Mouse (Mus musculus) c-Kit-negative CD71-positive TER-119-positive erythroid progenitor cells, embryonic 14.5 days (primary cell): ENCODE results near the gene Akap12.

Experiments used
- DNase-seq: peaks from one replicate; pipeline ENCODE4 v3.0.0-alpha.2; 2013; ENCODE audit warnings: low read depth, low spot score

The Akap12 gene

DNA sequence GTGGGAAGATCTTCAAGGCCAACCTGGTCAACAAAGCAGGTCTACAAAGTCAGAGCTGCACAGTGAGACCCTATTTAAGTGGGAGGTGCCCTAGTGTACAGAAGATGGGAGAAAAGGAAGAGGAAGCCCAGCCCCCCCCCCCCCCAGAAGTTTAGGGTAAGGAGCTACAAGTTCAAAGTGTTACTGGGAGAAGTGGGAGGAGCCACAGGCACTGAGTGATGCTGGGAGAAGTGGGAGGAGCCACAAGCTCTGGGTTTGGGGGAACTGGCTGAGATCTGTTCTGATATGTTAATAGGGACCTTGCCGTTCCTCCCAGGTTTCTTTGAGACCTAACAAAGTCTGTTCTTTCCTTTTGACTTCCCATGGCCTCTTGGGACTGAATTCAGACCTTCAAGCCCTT lies 18.6 kb downstream of the Akap12 start:
- DNase-seq: no peak

DNA sequence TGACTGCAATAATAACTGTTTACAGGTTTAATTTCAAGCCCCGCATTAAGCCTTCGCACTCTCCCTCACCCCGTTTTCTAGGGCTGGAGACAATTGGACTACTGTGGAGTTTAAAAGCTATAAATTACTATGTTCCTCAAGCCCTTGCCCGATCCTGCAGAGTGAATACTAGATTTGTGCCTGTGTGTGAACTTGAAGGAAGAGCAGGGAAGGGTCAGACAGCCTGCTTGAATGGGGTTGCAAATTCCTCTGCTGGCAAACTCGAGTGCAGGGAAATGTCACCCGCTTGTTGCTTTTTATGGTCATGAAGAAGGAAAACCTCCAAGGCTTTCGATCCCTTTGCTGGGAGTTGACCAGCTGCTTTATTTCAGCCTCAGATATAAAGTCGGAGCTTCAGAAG lies 19.6 kb downstream of the Akap12 start:
- DNase-seq: no peak

DNA sequence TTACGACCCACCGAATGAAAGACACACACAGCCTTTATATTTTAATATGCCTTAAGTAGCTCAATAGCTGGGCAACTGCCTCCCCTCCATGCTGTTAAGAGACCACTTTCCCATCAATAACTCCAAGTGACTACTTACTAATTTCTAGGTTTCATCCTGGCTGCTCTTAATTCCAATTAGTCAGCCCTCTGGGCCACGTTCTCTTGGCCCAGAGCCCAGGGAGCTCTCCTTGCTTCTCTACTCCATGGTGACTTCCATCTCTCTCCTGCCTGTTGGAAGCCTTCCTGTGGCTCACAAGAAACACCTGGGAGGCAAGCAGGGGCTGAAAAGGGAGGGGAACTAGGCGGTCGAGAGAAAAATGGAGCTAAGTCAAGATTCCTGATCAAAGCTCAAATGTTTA lies 23.0 kb downstream of the Akap12 start:
- no peak for DNase-seq

DNA sequence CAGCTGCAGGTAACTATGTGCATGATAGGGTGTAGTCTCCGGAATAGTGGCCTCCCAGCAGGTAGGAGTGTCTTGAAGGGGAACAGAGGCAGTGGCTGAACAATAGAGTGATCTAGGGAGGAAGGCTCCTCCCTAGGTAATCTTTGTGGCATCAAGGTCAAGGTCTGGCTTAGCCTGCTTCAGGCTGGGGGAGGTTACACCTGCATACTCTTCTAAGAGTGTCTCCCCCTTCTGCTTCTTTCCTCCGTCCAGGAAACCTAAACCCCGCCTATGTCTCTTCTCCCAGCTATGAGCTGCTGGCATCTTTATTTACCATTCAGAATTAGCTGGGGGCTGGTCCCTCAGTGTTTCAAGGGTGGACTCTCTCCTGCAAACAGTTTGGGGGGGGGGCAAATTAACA lies 23.5 kb downstream of the Akap12 start:
- DNase-seq: no peak

DNA sequence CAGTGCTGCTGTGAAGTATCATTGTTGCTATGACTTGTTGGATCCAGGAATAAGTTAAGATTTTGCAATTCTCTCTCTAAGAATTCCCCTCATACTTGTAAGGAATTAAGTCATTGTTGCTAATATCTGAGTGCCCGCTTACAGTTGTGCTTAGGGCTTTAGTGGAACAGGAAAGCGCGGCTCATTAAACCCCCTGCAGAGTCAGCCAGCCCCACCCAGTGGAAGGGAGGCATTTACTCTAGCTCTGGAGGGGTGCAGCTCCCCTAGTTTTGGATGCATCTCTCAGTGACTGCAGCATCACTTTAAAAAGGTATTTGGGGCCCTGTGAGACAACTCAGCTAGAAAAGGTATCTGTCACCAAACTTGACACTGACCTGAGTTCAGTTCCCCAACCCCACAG lies 24.0 kb downstream of the Akap12 start:
- DNase-seq: no peak

DNA sequence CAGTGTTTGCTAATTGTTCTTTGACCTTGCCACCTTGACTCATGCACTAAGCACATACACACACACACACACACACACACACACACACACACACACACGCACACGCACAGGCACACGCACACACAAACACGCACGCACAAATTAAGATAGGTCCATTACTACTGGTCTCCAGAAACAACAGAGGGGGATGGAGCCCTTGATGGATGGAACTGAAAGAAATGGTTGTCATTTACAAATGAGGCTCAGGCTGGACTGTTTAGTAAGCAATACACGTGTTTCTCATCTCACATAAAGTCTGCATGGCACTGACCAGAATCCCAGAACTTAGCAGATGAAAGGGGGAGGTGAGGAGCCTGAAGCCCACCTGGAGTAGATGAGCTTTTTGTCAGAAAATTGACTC lies 24.4 kb downstream of the Akap12 start:
- no peak for DNase-seq

DNA sequence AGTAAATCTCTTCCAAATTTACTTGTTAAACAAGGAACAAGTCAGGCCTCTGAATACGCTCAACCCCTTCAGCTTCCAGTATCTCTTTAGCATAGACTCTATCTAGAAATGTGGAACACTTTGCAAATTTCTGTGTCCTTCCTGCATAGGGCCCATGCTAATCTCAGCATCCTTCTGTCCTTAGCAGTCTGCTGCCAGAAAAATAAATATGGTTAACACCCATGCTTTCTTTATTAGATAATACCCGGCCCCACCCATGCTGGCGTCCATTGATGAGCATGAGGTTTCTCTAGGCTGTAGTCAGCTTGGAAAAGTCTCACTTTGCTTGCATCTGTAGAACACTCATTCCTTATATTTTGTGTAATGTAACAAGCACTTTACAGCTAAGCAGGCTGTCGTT lies 27.2 kb downstream of the Akap12 start:
- no peak for DNase-seq

DNA sequence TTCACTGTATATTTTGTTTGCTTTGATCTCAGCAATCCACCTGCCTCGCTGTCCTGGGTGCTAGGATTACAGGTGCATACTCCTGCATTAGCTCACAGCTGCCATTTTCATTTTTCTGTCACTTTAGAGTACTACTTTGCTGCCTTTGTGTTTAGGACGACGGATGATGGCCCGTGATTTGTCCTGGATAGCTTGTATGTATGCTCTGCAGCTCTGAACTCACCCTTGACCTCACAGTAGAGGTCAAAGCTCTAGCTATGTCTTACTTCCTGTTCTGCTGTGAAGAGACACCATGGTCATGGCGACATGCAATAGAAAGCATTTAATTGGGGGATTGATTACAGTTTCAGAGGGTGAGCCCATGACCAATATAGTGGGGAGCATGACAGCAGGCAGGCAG lies 37.4 kb downstream of the Akap12 start:
- DNase-seq: no peak

DNA sequence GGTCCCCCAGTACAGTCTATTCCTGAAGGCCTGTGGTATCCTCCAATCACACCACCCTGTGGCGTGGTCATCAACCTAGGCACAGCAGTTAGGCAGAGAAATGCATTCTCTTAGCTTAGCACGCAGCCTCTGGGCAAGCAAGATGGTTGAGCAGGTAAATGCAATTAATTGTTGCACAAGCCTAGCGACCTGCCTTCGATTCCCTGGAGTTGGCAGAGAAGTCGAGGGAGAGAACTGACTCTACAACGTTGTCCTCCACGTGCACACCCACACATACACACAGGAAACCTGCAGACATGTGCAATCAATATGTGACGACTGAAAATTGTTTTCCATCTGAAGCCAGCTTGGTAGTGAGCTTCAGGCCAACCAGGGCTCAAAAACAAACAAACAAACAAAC lies 57.7 kb downstream of the Akap12 start:
- no peak for DNase-seq

DNA sequence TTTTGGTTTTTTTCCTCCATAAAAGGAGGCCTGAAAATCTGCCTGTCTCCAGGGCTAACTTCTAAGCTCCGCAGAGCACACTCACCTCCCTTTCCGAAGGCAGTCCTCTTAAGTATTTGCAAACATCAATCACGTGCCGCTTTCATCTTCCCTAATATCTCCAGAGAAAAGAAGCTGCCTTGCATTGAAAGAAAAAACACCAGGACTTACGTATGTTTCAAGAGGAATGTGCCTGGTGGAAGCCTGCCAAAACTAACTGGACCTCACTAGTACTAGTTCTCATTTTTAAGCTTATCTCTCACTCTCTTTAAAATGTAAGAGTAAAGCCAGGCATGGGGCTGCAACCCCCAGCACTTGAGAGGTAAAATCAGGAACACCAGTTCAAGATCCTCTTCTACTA lies 59.4 kb downstream of the Akap12 start:
- no peak for DNase-seq

DNA sequence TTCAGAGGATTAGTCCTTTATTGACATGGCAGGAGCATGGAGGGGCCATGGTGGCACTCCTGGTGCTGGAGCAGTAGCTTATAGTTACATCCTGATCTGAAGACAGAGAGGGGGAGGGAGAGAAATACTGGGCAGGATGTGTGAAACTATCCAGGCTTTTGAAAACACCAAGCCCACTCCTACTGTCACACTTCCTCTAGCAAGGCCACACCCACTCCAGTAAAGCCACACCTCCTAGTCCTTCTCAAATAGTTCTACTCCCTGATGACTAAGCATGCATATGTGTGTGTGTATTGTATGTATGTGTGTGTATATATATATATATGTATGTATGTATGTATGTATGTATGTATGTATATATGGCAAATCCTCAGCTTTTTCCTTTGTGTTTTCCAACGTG lies 61.5 kb downstream of the Akap12 start:
- DNase-seq: no peak

DNA sequence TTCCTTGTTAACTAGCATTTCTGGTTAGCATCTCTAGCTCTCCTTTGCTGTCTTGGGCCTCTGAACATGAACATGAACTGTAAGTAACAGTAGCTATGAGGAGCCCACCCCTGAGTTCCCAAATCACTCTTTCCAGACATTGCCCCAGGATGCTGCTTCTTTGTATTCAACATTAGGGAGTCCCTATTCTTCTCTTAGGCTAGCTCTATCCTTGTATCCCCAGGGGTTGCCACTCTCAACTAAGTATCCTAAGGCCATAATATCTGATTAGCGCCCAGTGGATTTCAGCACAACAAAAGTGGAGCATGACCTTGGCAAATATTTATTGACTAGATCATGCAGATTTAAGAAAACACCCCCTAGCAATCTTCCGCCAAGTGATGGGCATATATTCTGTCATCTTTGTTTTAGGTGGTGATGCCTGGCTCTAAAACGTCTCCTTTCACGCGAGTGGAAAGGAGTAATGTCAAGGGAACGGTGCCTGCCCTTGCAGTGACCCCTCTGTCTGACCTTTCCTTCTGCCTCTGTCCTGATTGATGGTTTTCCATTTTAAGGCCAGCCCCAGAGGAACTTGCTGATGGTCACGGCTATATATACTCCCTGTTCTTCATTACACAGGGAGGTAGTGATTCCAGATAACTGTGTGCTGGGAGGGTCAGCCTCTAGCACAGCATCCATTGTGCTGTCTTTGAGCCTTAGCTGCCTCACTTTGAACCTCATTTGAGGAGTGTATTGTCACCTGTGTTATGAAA lies 66.2 kb downstream of the Akap12 start:
- no peak for DNase-seq

DNA sequence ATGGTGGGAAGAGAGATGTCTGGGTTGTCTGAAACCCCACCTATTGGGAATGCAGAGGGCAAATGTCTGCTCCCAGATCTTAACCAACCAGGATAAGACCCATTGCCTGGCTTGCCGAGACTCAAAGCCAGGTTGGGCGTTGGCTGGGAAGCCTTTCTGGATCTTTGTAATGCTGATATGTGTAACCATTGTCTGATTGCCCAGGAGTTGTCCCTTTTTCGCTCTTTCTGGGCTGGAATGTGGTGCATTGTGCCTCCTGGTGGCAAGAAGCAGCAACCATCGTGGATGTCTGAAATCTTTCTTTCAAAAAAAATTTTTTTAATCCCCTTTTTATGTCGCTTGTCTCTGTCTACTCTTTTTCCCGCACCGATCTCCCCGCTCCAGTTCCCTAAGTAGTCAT lies 67.1 kb downstream of the Akap12 start:
- no peak for DNase-seq

DNA sequence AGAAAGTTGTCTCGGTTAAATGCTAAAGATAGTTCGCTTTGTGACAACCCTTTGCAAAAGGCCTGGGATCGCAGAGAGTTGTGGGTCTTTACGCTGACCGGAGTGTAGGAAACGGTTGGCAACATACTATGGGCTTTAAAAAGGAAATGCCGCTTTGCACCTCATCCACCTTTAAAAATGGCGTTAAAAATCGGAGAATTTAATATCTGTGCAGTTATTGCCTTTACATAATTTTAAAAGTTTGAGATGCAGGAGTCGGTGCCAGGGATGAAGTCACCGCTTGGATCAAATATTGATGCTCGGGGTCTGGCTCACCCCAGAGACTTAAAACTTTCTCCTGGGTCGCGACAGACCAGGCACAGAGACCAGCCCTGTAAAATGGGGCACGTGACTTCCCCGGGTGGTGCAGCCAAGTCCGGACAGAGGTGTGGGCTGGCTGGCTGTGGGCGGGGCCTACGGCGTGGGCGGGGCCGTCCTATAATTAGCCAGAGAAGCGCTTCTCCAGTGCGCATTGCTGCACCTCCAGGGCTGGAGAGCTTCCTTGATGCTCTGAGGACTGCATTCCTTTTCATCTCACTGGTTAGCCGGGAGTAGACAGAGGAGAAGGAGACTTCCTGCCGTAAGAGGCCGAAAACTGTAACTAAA lies 68.0 kb downstream of the Akap12 start:
- peak; percentile 28 for DNase-seq

DNA sequence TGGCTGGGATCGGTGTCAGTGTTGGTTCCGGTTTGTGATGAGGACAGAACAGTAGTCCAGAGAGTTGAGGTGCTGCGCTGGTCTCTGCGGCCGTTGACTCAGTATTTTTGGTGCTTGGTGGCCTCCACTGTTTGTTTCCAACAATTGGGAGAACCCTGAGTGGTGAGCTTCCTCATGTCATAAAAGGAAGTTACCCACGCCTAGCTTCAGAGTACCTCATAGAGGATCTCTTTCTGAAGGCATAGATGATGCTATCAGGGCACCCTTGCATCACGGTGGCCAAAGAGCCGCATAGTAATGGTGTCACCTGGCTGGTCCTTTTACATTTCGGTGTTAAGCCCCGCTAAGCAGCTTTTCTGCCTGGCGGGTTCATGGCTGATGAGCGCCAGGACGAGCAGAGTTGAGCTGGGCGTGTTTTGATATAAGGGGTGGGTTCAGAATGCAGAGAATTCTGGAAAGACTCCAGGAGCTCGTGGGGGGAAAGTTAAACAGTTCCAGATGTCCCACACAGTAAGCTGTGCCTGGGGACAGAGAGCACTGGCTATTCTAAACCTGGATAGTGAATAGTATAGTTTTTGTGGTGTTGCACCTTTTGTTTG lies 72.8 kb downstream of the Akap12 start:
- DNase-seq: no peak

DNA sequence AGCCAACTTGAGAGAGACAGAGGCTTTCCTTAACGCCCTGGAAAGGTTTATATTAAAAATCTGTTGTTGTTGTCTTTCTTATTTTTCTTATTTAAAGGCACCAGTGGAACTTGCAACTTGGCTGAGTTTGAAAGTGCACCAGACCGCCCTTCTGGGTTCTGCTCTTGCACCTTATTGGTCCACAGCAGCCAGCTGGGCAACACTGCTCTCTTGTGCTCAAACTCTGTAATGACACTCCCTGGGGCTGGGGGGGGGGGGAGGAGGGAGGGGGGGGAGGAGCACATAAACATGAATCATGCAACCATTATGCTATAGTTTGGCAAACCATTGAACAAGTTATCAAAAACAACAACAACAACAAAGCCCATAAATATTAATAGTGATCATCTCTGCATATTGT lies 75.2 kb downstream of the Akap12 start:
- no peak for DNase-seq

DNA sequence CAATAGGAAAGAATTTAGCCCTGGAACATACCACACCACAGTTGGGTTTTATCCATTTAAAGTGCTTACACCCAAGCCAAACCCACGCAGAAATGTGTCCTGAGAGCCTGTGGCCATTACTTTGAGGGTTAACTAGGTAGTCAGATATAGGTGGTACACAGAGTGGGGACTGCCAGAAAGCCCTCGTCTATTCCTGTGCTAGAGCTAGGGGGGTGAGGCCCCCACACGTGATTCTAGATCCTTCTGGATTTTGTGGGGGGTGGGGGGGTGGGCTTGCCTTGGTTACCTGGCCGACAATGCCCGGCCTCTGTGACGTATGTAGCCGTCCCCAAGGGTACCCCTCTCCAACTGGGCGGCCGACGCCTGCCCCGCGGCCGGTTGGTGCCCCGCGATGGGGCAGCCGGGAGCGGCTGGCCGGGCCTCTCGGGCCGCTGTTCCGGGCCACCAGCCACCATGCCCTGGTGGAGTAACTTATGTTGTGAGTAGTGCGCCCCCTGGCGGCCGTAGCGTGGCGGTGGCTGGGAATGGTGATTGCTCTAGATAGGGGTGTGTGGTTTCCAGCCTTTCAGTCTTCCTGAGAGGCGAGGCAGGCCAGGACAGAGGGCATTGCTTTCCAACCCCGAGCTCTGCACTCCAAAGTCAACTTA lies 80.4 kb downstream of the Akap12 start:
- DNase-seq: peak; percentile 72

DNA sequence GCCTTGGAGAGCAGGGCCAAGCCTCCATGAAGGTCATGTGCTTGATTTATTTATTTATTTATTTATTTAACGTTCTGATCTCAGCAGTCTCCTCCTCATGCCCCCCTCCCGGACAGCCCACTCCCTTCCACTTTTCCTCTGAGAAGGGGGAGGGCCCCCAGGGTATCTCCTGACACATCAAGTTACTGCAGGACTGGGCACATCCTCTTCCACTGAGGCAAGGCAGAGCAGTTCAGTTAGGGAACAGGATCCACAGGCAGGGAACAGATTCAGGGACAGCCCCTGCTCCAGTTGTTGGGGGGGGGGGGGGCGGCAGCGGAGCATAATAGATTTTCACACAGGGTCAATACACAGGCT lies 80.9 kb downstream of the Akap12 start:
- no peak for DNase-seq

DNA sequence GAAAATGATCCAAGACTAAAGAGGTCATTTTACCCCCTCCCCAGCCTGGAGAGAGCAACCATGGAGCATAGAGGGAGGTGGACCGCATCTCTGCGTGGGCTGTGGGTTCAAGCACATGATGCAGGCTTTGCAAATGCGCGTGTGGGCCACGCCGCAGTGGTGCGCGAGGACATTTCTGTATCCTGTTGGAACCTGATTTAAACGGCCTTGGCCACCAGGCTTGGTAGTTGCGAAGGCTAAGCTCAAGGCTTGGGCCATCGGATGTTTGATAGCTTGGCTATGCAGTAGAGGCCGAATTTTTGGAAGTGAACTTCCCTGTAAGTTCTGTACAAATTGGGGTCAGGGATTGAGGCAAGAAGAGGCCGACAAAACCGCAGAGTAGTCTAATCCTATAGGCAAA lies 81.4 kb downstream of the Akap12 start:
- no peak for DNase-seq

DNA sequence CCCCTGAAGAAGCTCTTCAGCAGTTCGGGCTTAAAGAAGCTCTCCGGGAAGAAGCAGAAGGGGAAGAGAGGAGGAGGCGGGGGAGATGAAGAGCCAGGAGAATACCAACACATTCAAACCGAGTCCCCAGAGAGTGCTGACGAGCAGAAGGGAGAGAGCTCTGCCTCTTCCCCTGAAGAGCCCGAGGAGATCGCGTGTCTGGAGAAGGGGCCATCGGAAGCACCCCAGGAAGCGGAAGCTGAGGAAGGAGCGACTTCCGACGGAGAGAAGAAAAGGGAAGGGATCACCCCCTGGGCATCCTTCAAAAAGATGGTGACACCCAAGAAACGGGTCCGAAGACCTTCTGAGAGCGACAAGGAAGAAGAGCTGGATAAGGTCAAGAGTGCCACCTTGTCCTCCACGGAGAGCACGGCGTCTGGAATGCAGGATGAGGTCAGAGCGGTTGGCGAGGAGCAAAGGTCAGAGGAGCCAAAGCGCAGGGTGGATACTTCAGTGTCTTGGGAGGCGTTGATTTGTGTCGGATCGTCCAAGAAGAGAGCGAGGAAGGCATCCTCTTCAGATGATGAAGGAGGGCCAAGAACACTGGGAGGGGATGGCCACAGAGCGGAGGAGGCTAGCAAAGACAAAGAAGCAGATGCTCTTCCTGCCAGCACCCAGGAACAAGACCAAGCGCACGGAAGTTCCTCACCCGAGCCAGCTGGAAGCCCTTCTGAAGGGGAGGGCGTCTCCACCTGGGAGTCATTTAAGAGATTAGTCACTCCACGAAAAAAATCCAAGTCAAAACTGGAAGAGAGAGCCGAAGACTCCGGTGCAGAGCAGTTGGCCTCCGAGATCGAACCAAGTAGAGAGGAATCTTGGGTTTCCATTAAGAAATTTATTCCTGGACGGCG lies 88.4 kb downstream of the Akap12 start:
- DNase-seq: no peak

DNA sequence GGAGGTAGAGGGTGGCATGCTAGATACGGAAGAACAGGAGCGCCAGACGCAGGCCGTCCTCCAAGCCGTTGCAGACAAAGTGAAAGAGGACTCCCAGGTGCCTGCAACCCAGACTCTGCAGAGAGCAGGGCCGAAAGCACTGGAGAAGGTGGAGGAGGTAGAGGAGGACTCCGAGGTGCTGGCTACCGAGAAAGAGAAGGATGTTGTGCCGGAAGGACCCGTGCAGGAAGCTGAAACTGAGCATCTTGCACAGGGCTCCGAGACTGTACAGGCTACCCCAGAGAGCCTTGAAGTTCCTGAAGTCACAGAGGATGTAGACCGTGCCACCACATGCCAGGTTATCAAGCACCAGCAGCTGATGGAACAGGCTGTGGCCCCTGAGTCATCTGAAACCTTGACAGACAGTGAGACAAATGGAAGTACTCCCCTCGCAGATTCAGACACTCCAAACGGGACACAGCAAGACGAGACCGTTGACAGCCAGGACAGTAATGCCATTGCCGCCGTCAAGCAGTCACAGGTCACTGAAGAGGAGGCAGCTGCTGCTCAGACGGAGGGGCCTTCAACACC lies 89.8 kb downstream of the Akap12 start:
- DNase-seq: no peak
